Mouse (Mus musculus) cerebellum, postnatal 25 days (tissue): ENCODE data around the gene Mesp1.
A peak's percentile ranks its signal among the peaks of the same experiment; 100 is the strongest.

Experiments used
- DNase-seq, 2 experiments: peaks; one replicate each; pipeline ENCODE4 v3.0.0; 2021; ENCODE audit warnings: mixed read lengths in 2 of 2

Mesp1 gene

GRCm38 (mm10) chr7:79786295-79786694 lies 7.3 kb downstream of the Mesp1 start:
- DNase-seq, result peak; percentile 64 to 82

GRCm38 (mm10) chr7:79782516-79782855 lies 11.1 kb downstream of the Mesp1 start:
- DNase-seq, result no peak

GRCm38 (mm10) chr7:79781826-79782515 lies 11.6 kb downstream of the Mesp1 start:
- no peak for DNase-seq

GRCm38 (mm10) chr7:79780647-79781626 lies 12.7 kb downstream of the Mesp1 start:
- peak; percentile 73 to 83 for DNase-seq

- no peak for DNase-seq
Measured at GRCm38 (mm10) chr7:79771561-79772512, 21.8 kb downstream of the Mesp1 start.

GRCm38 (mm10) chr7:79769664-79770063 lies 23.9 kb downstream of the Mesp1 start:
- DNase-seq, result no peak

GRCm38 (mm10) chr7:79765991-79766390 lies 27.6 kb downstream of the Mesp1 start:
- no peak for DNase-seq

- no peak for DNase-seq
Measured at GRCm38 (mm10) chr7:79762106-79762505, 31.5 kb downstream of the Mesp1 start.

GRCm38 (mm10) chr7:79761124-79761876 lies 32.3 kb downstream of the Mesp1 start:
- peak in 1 of 2 experiments; percentile 11 for DNase-seq

GRCm38 (mm10) chr7:79759766-79760165 lies 33.8 kb downstream of the Mesp1 start:
- no peak for DNase-seq

- DNase-seq, result no peak
Measured at GRCm38 (mm10) chr7:79758176-79758575, 35.4 kb downstream of the Mesp1 start.

GRCm38 (mm10) chr7:79756334-79756733 lies 37.3 kb downstream of the Mesp1 start:
- no peak for DNase-seq

- no peak for DNase-seq
Measured at GRCm38 (mm10) chr7:79749511-79749910, 44.1 kb downstream of the Mesp1 start.

- DNase-seq, result no peak
Measured at GRCm38 (mm10) chr7:79747659-79748058, 45.9 kb downstream of the Mesp1 start.

GRCm38 (mm10) chr7:79744585-79744984 lies 49.0 kb downstream of the Mesp1 start:
- no peak for DNase-seq

GRCm38 (mm10) chr7:79744051-79744450 lies 49.5 kb downstream of the Mesp1 start:
- DNase-seq, result no peak

GRCm38 (mm10) chr7:79742659-79743536 lies 50.7 kb downstream of the Mesp1 start, which contains the start of the genes Pex11a and Wdr93:
TSS of gene Pex11a (minus strand) at chr7:79743131.
TSS of gene Wdr93 (plus strand) at chr7:79743163.
- peak; percentile 72 to 82 for DNase-seq

GRCm38 (mm10) chr7:79742277-79742658 lies 51.3 kb downstream of the Mesp1 start:
- no peak for DNase-seq
